In the genomic region with DNA sequence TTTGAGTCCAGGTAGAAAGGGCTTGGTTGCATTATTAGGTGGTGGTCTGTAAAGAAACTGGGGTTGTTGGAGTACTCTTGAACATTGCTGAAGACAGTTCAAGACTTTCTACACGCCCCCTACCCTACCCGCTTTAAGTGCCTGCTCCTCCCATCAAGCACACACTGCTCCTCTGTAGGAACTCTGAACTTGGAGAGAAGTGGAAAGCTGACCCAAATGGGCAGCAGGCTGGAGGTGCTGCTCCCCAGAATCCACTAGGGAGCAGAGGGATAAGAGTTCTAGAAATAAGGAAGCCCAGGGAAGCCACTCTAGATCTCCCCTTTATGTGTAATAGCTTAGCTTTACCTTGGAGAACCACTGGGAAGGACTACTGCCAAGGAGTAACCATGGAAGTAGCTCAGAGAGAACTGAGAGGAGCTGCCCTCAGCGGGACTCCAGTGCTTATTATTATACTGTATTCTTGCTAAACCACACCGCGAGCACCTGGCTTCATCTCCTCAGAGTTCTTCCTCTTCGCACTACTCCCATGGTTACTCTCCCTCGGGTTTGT, we compare ENCODE assay signal across 8 mouse cellular contexts. TPM values are rescaled to one million over a fixed set of nuclear protein-coding genes. Genes with fewer than 3 reads are reported as not detected.
DNase-seq lines count a peak whose midpoint lies in the region; ATAC-seq and TF ChIP-seq lines count a peak whose summit lies in the region.

No protein-coding gene starts in this region.

- no peak for TF ChIP-seq EP300 in ES-Bruce4 (IDR thresholded peaks at IDR 0.05; ENCODE audit: insufficient read depth, low read depth, low read length)

- peak overlapping the region; percentile 92 for H3K4me3 ChIP-seq in ES-Bruce4 (ENCODE audit: low read depth, low read length)
- H3K4me3 ChIP-seq in heart, embryonic 13.5 days, result peak overlapping the region; percentile 88
- peak overlapping the region; percentile 80 for H3K4me3 ChIP-seq in limb, embryonic 15.5 days

- peak overlapping the region; percentile 99 for H3K9ac ChIP-seq in ES-Bruce4 (ENCODE audit: low read depth, poor library complexity, severe bottlenecking)
- H3K9ac ChIP-seq in heart, embryonic 13.5 days, result peak overlapping the region; percentile 97
- 0 out of 2 replicates have a peak overlapping the region, but pooled peaks have one; percentile 93 for H3K9ac ChIP-seq in limb, embryonic 15.5 days

- peak overlapping the region; percentile 95 for H3K4me2 ChIP-seq in heart, embryonic 13.5 days
- H3K4me2 ChIP-seq in limb, embryonic 15.5 days, result peak overlapping the region; percentile 77

- ATAC-seq in Patski, result peak; percentile 17
- ATAC-seq in heart, embryonic 13.5 days (ENCODE audit: extremely low read depth, insufficient number of reproducible peaks, low FRiP score, low TSS enrichment), result 0 out of 2 replicates have a peak, but pooled peaks have one; percentile 14
- ATAC-seq in limb, embryonic 15.5 days (ENCODE audit: insufficient number of reproducible peaks, low FRiP score, low TSS enrichment, low read depth), result no peak; the same call in 1 of the 2 replicates

- CTCF ChIA-PET in Patski (lab: Charles Lee), result interaction anchor here (1.5 to 5.1 kb wide), 2 partner anchors 9 to 63 kb away, joined by 3 to 38 read pairs; a partner anchor contains a TSS

- TF ChIP-seq POLR2A in ES-Bruce4 (IDR thresholded peaks at IDR 0.05; ENCODE audit: insufficient read depth, low read length), result no peak

- POLR2A ChIA-PET in Patski (lab: Charles Lee), result interaction anchor here (0.6 to 1.2 kb wide), 3 partner anchors 10 to 23 kb away, joined by 3 to 5 read pairs (median 3); no protein-coding TSS in a partner anchor

- H3K27me3 ChIP-seq in ES-Bruce4 (ENCODE audit: control insufficient read depth, insufficient read depth, low read length, poor library complexity, severe bottlenecking) (no peaks in the 10 kb centered on the region), Patski (no peaks in the 10 kb centered on the region)
- no peaks in the 10 kb centered on the region; the same call in 1 of the 2 replicates for H3K27me3 ChIP-seq in heart, embryonic 13.5 days (replicated peaks)
- H3K27me3 ChIP-seq in limb, embryonic 15.5 days, result no peaks in the 10 kb centered on the region

- no peaks in the 10 kb centered on the region for H3K36me3 ChIP-seq in ES-Bruce4 (ENCODE audit: control insufficient read depth, insufficient read depth, low read length, poor library complexity, severe bottlenecking)
- H3K36me3 ChIP-seq in heart, embryonic 13.5 days, result no peaks in the 10 kb centered on the region
- no peaks in the 10 kb centered on the region for H3K36me3 ChIP-seq in limb, embryonic 15.5 days

- H3K4me1 ChIP-seq in ES-Bruce4 (ENCODE audit: control insufficient read depth, insufficient read depth, low read length), result no peaks in the 10 kb centered on the region
- H3K4me1 ChIP-seq in heart, embryonic 13.5 days, result peaks cover 50% of the 10 kb centered on the region
- H3K4me1 ChIP-seq in limb, embryonic 15.5 days, result peaks cover 29% of the 10 kb centered on the region

- in situ Hi-C loops in Patski (cut with MboI; ENCODE audit: low pct_unique_long_range_greater_than_20kb), result no loop called here

- H3K9me3 ChIP-seq in ES-Bruce4 (replicated peaks; ENCODE audit: control insufficient read depth, insufficient read depth, low read length, poor library complexity, severe bottlenecking), result no peaks in the 10 kb centered on the region
- H3K9me3 ChIP-seq in heart, embryonic 13.5 days, result no peaks in the 10 kb centered on the region
- H3K9me3 ChIP-seq in limb, embryonic 15.5 days, result no peaks in the 10 kb centered on the region

- DNase-seq in Patski (ENCODE audit: low read depth, low spot score), result no peak
- peak; percentile 56 for DNase-seq in retina, postnatal 1 day
- no peak for DNase-seq in right cerebral cortex, adult 2 months (ENCODE audit: low spot score in 2 of 2)
- DNase-seq in urinary bladder, adult 2 months (ENCODE audit: low spot score), result no peak
- no peak for DNase-seq in spleen, adult 18-20 months

- WGBS in heart, embryonic 13.5 days, result 7% methylated on average over 7 of the region's 7 CpGs
- WGBS in limb, embryonic 15.5 days, result 7% methylated on average over 7 of the region's 7 CpGs

- H3K27ac ChIP-seq in ES-Bruce4 (ENCODE audit: insufficient read depth, low read length), result no peak overlapping the region
- peak overlapping the region; percentile 97 for H3K27ac ChIP-seq in heart, embryonic 13.5 days (replicated peaks)
- H3K27ac ChIP-seq in limb, embryonic 15.5 days, result peak overlapping the region; percentile 93

- TF ChIP-seq CTCF in ES-Bruce4 (IDR thresholded peaks at IDR 0.05; ENCODE audit: low read depth, low read length) (no peak), Patski (IDR thresholded peaks at IDR 0.05) (no peak)

RNA-seq across cellular contexts. Expression of a gene that starts 0.7 kb away (rescaled TPM):
- polyA plus RNA-seq in ES-Bruce4 (2011; ENCODE audit: insufficient read depth, insufficient read length, low read depth, missing spikeins) (22.3 and 25.0 TPM in 2 replicates), Patski (2021) (28.2 TPM)
- polyA plus RNA-seq in heart, embryonic 13.5 days (2015; fragmentation: Nextera tagmentation; extraction: Ambion mirVana), result 9.0 and 9.3 TPM in 2 replicates
- polyA plus RNA-seq in limb, embryonic 15.5 days (2015; fragmentation: Nextera tagmentation; extraction: Ambion mirVana), result 10.8 and 12.1 TPM in 2 replicates
- 22.1 and 25.3 TPM in 2 replicates for polyA plus RNA-seq in urinary bladder, adult 2 months (2012; rRNA removed)

RNA-seq across cellular contexts. Expression of a gene that starts 8.9 kb away (rescaled TPM):
- polyA plus RNA-seq in ES-Bruce4 (2011; ENCODE audit: insufficient read depth, insufficient read length, low read depth, missing spikeins) (155 and 157 TPM in 2 replicates), Patski (2021) (127 TPM)
- 81.7 and 84.2 TPM in 2 replicates for polyA plus RNA-seq in heart, embryonic 13.5 days (2015; fragmentation: Nextera tagmentation; extraction: Ambion mirVana)
- polyA plus RNA-seq in limb, embryonic 15.5 days (2015; fragmentation: Nextera tagmentation; extraction: Ambion mirVana), result 103 and 109 TPM in 2 replicates
- 72.8 and 84.4 TPM in 2 replicates for polyA plus RNA-seq in urinary bladder, adult 2 months (2012; rRNA removed)
